In genomic region chr10:56485746-56486145, GRCm38 (mm10) we compare ENCODE assay signal across 22 mouse cellular contexts.
DNase-seq lines count a peak whose midpoint lies in the region; ATAC-seq and TF ChIP-seq lines count a peak whose summit lies in the region.
"Had no signal": no experiment of that assay in that cellular context is flagged by ENCODE, and none has a peak within 500 bp of the region (broad histone marks: within the 10 kb centered on the region; RNA-seq: fewer than 3 reads in every experiment).

No protein-coding gene starts in this region.

- TF ChIP-seq CTCF in testis, adult 2 months (IDR thresholded peaks at IDR 0.05; ENCODE audit: control insufficient read depth, insufficient read depth, insufficient replicate concordance, low read depth, low read length), result no peak

- H3K4me3 ChIP-seq in testis, adult 2 months (ENCODE audit: control insufficient read depth, low read depth, low read length), result no peak overlapping the region
- H3K4me3 ChIP-seq: embryonic facial prominence, embryonic 13.5 days; forebrain, embryonic 13.5 days; gastrocnemius, adult 2 months; heart, embryonic 10.5 days; hindbrain, embryonic 12.5 days had no signal

- ATAC-seq in inflammation-experienced regulatory T-cells, adult 6 months, result no peak
- ATAC-seq: activated CD4-positive, CD25-positive, alpha-beta regulatory T cell, adult 4 months; hindbrain, embryonic 16.5 days had no signal

- DNase-seq in heart, adult 11 months, result peak; percentile 41
- DNase-seq in heart, adult 9 months (ENCODE audit: low spot score in 2 of 2), result no peak
- DNase-seq in adrenal gland, adult 8-10 months, result peak; percentile 57
- peak; percentile 55 for DNase-seq in adrenal gland, postnatal 14 days
- DNase-seq in urinary bladder, adult 18-20 months (ENCODE audit: low spot score in 2 of 2), result no peak
- DNase-seq: cerebellum, adult 11-12 months; cerebellum, adult 9-10 months; cerebellum, postnatal 25 days; gastrocnemius, adult 2 months; gastrocnemius, postnatal 25 days; heart, postnatal 10 days; heart, postnatal 4 days had no signal

- peak overlapping the region; percentile 82 for H3K27ac ChIP-seq in testis, adult 2 months (ENCODE audit: control insufficient read depth, insufficient read depth, low read depth, low read length)
- H3K27ac ChIP-seq: embryonic facial prominence, embryonic 13.5 days; forebrain, embryonic 13.5 days; heart, embryonic 10.5 days; hindbrain, embryonic 12.5 days had no signal

- H3K36me3 ChIP-seq in testis, adult 2 months (ENCODE audit: control insufficient read depth, insufficient read depth, low read length), result no peaks in the 10 kb centered on the region
- H3K36me3 ChIP-seq: embryonic facial prominence, embryonic 13.5 days; heart, embryonic 10.5 days; hindbrain, embryonic 12.5 days had no signal

- H3K27me3 ChIP-seq in testis, adult 2 months (ENCODE audit: control insufficient read depth, insufficient read depth, low read length), result no peaks in the 10 kb centered on the region
- H3K27me3 ChIP-seq: CH12.LX; embryonic facial prominence, embryonic 13.5 days; forebrain, embryonic 13.5 days; hindbrain, embryonic 12.5 days; Patski had no signal

- H3K4me1 ChIP-seq in testis, adult 2 months (ENCODE audit: control insufficient read depth, insufficient read depth, low read length), result no peaks in the 10 kb centered on the region
- H3K4me1 ChIP-seq: hindbrain, embryonic 12.5 days had no signal

- TF ChIP-seq POLR2A in testis, adult 2 months (IDR thresholded peaks at IDR 0.05; ENCODE audit: control insufficient read depth, low read depth, low read length), result no peak

Comparison
In these comparisons a context has a peak if more than half of its experiments do, and no peak if none do; other contexts are left out.
1. DNase-seq: peak in heart, adult 11 months (single experiment), adrenal gland, adult 8-10 months (single experiment) and adrenal gland, postnatal 14 days (single experiment); none in heart, adult 9 months (0 of 2) and urinary bladder, adult 18-20 months (0 of 2).